Mouse (Mus musculus): Measurements from ENCODE around the gene Astn2.

GRCm38 (mm10) chr4:65350521-65350920, 1053.9 kb downstream of the Astn2 start:
- TF ChIP-seq GATA1 (IDR thresholded peaks at IDR 0.05; ENCODE audit: borderline replicate concordance, low read length) (no peak), FLI1 (IDR thresholded peaks at IDR 0.05; ENCODE audit: low read length) (no peak)
